Mouse (Mus musculus) heart, postnatal 4 days (tissue): Measurements from ENCODE around the gene Slc38a5. TPM values are rescaled to one million over a fixed set of nuclear protein-coding genes. Genes with fewer than 3 reads are reported as not detected.

Source experiments
- DNase-seq: peaks from one replicate; pipeline ENCODE4 v3.0.0; 2021
- total RNA-seq, 2 experiments: library from RNA; stranded (reverse); gene quantifications; 2 replicates each; pipeline ENCODE4 v1.2.3; 2021

Slc38a5 gene
- total RNA-seq, 2 experiments from 2014 or later, result 2.5 to 3.2 TPM

DNA sequence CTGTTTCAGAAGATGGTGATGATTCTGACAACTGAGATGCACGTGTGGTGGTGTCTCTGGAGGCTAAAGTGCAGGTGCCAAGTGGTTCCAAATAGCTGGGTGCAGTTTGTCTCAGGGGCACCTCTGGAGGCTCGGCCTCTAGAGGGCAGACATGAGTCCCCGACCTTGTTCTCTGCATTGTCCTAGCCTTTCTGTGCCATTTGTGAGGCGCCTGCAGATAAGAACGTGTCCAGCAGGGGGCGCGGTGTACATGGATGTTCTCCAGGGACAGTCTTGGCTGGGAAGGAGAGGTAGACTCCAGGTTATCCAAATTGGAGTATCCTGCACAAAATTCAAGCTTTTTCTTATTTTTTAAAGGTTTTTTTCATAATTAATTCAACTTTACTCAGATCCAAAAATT, 44.0 kb downstream of the Slc38a5 start:
- peak; percentile 60 for DNase-seq

DNA sequence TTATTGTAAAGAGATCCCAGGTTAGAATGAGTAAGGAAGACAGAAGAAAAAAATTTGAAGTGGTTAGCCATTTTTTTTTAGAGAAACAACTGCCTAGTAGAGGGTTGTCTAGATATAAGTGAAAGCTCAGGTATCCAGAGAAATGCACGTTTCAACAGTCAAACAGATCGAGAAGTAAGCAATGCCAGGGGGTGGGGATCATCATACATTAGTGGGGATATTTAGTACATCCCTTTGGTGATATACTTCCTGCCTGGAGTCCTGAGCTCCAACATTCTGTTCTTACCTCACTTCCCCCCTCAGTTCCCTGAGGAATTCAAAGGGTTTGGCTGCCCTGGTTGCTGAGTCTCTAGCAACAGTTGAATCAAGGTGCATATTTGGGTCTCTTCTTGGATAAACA, 56.2 kb downstream of the Slc38a5 start, which contains the start of gene Ssxb10:
Ssxb10 (plus strand) TSS at position 301 of the 400 bp plus-strand sequence.
- DNase-seq, result no peak

Other genes starting within 250 kb of the Slc38a5 start
- gene Suv39h1, start 196.4 kb upstream of the Slc38a5 start, total RNA-seq, result 10 to 100 TPM; 16.3 to 16.4 TPM
- 1 to 10 TPM; 1.5 to 2.1 TPM for gene Was, start 180.6 kb upstream of the Slc38a5 start, total RNA-seq
- 10 to 100 TPM; 74.1 to 79.1 TPM for gene Wdr13, start 138.2 kb upstream of the Slc38a5 start, total RNA-seq
- gene Rbm3, start 125.3 kb upstream of the Slc38a5 start, total RNA-seq, result 100 to 1,000 TPM; 471 to 553 TPM
- gene Tbc1d25, start 95.0 kb upstream of the Slc38a5 start, total RNA-seq, result 1 to 10 TPM; 5.9 to 7.1 TPM
- 10 to 100 TPM; 21.0 to 23.8 TPM for gene Ebp, start 77.6 kb upstream of the Slc38a5 start, total RNA-seq
- gene Porcn, start 64.6 kb upstream of the Slc38a5 start, total RNA-seq, result 1 to 10 TPM; 2.0 to 2.7 TPM
- 10 to 100 TPM; 14.6 to 15.6 TPM for gene Ftsj1, start 18.7 kb upstream of the Slc38a5 start, total RNA-seq
- gene Ssxb10, start 56.3 kb downstream of the Slc38a5 start, total RNA-seq, result not detected
- gene Ssxb9, start 95.8 kb downstream of the Slc38a5 start, total RNA-seq, result not detected
- gene Ssxb1, start 142.2 kb downstream of the Slc38a5 start, total RNA-seq, result not detected
- not detected for gene Ssxb2, start 190.6 kb downstream of the Slc38a5 start, total RNA-seq